Mouse (Mus musculus) neural tube, embryonic 15.5 days (tissue): ENCODE data around the gene Tmem174. TPM values are rescaled to one million over a fixed set of nuclear protein-coding genes. Genes with fewer than 3 reads are reported as not detected.

Source experiments
- ATAC-seq: fragments of 200-750 bp; cut with Nextera tagmentation; 2 replicates; pipeline ENCODE4 v1.8.0; 2017; ENCODE audit warnings: mild to moderate bottlenecking, moderate TSS enrichment, moderate library complexity; ENCODE audit not compliant: low FRiP score
- H3K27ac ChIP-seq: fragments of 300-500 bp; sonication (generic); replicated peaks from 2 replicates; pipeline ENCODE4 v1.5.1; 2015; ENCODE audit warnings: mild to moderate bottlenecking, inconsistent platforms
- H3K27me3 ChIP-seq: fragments of 300-500 bp; sonication (generic); replicated peaks from 2 replicates; pipeline ENCODE4 v1.6.1; 2015; ENCODE audit warnings: inconsistent platforms
- H3K36me3 ChIP-seq: fragments of 300-500 bp; sonication (generic); 2 replicates; pipeline ENCODE4 v1.6.1; 2015; ENCODE audit warnings: inconsistent platforms
- H3K4me1 ChIP-seq: fragments of 300-500 bp; sonication (generic); 2 replicates; pipeline ENCODE4 v1.6.1; 2015; ENCODE audit warnings: inconsistent platforms
- H3K4me2 ChIP-seq: fragments of 300-500 bp; sonication (generic); 2 replicates; pipeline ENCODE4 v1.6.1; 2015; ENCODE audit warnings: inconsistent platforms, mild to moderate bottlenecking, moderate library complexity
- H3K4me3 ChIP-seq: fragments of 300-500 bp; sonication (generic); replicated peaks from 2 replicates; pipeline ENCODE4 v1.5.1; 2015; ENCODE audit warnings: mild to moderate bottlenecking, inconsistent platforms
- H3K9ac ChIP-seq: fragments of 300-500 bp; sonication (generic); replicated peaks from 2 replicates; pipeline ENCODE4 v1.6.1; 2015; ENCODE audit warnings: mild to moderate bottlenecking, inconsistent platforms
- H3K9me3 ChIP-seq: fragments of 300-500 bp; sonication (generic); replicated peaks from 2 replicates; pipeline ENCODE4 v1.6.1; 2016; ENCODE audit warnings: inconsistent platforms
- WGBS: fragments of 180-500 bp; shearing (Covaris S2); methylation state at CpG from one replicate; pipeline ENCODE4 v1.1.7; 2015; ENCODE audit warnings: mixed read lengths; 5-methylcytosine and 5-hydroxymethylcytosine counted together
- polyA plus RNA-seq: library from polyadenylated mRNA; unstranded; fragments of >200 nt; fragmentation: Nextera tagmentation; extraction: Ambion mirVana; gene quantifications from 2 replicates; pipeline ENCODE4 v1.2.1, GENCODE M21; 2015

The Tmem174 gene
- polyA plus RNA-seq, 1 experiment from 2014 or later = not detected

- Histone ChIP-seq H3K27me3 (no peaks in the 10 kb centered on the region; the same call in 1 of the 2 replicates), H3K36me3 (no peaks in the 10 kb centered on the region), H3K4me2 (no peak overlapping the region), H3K9me3 (no peaks in the 10 kb centered on the region), H3K27ac (no peak overlapping the region), H3K9ac (no peak overlapping the region), H3K4me1 (no peaks in the 10 kb centered on the region), H3K4me3 (no peak overlapping the region)
- no peak for ATAC-seq
- 73% methylated on average over 20 of the region's 20 CpGs for WGBS
Measured at GRCm38 (mm10) chr13:98626736-98627135, 10.5 kb downstream of the Tmem174 start.

- Histone ChIP-seq H3K27ac (no peak overlapping the region), H3K4me2 (no peak overlapping the region), H3K4me3 (no peak overlapping the region), H3K9ac (no peak overlapping the region), H3K9me3 (no peaks in the 10 kb centered on the region), H3K36me3 (no peaks in the 10 kb centered on the region), H3K4me1 (no peaks in the 10 kb centered on the region), H3K27me3 (no peaks in the 10 kb centered on the region)
- WGBS = 95% methylated on average over 10 of the region's 10 CpGs
- ATAC-seq = no peak
Measured at GRCm38 (mm10) chr13:98624506-98624905, 12.7 kb downstream of the Tmem174 start.

GRCm38 (mm10) chr13:98622881-98623549, 14.2 kb downstream of the Tmem174 start:
- Histone ChIP-seq H3K4me1 (no peaks in the 10 kb centered on the region), H3K27ac (no peak overlapping the region), H3K27me3 (no peaks in the 10 kb centered on the region), H3K9me3 (no peaks in the 10 kb centered on the region), H3K4me3 (no peak overlapping the region), H3K4me2 (no peak overlapping the region), H3K36me3 (no peaks in the 10 kb centered on the region), H3K9ac (no peak overlapping the region)
- ATAC-seq = no peak
- WGBS = 76% methylated on average over 8 of the region's 8 CpGs

- Histone ChIP-seq H3K4me3 (no peak overlapping the region), H3K9ac (no peak overlapping the region), H3K4me2 (no peak overlapping the region), H3K9me3 (0 out of 2 replicates have a peak, but pooled peaks cover 9% of the 10 kb centered on the region), H3K27me3 (no peaks in the 10 kb centered on the region), H3K27ac (no peak overlapping the region), H3K4me1 (no peaks in the 10 kb centered on the region), H3K36me3 (no peaks in the 10 kb centered on the region)
- no peak for ATAC-seq
- WGBS = 84% methylated on average over 17 of the region's 17 CpGs
Measured at GRCm38 (mm10) chr13:98617429-98618067, 19.7 kb downstream of the Tmem174 start.

GRCm38 (mm10) chr13:98607885-98608477, 29.2 kb downstream of the Tmem174 start:
- Histone ChIP-seq H3K4me2 (no peak overlapping the region), H3K4me1 (no peaks in the 10 kb centered on the region), H3K27me3 (no peaks in the 10 kb centered on the region), H3K27ac (no peak overlapping the region), H3K4me3 (no peak overlapping the region), H3K9me3 (0 out of 2 replicates have a peak, but pooled peaks cover 3% of the 10 kb centered on the region), H3K9ac (no peak overlapping the region), H3K36me3 (no peaks in the 10 kb centered on the region)
- WGBS = 44% methylated on average over 9 of the region's 9 CpGs
- no peak for ATAC-seq

GRCm38 (mm10) chr13:98603799-98604198, 33.4 kb downstream of the Tmem174 start:
- no peak overlapping the region for H3K27ac ChIP-seq
- H3K9me3 ChIP-seq = no peaks in the 10 kb centered on the region
- no peak overlapping the region for H3K9ac ChIP-seq
- no peak overlapping the region for H3K4me3 ChIP-seq
- 78% methylated on average over 11 of the region's 11 CpGs for WGBS
- no peak overlapping the region for H3K4me2 ChIP-seq
- H3K4me1 ChIP-seq = no peaks in the 10 kb centered on the region
- no peaks in the 10 kb centered on the region for H3K27me3 ChIP-seq
- ATAC-seq = no peak
- H3K36me3 ChIP-seq = no peaks in the 10 kb centered on the region

- no peak overlapping the region for H3K4me2 ChIP-seq
- H3K9me3 ChIP-seq = no peaks in the 10 kb centered on the region
- no peak overlapping the region for H3K4me3 ChIP-seq
- H3K4me1 ChIP-seq = no peaks in the 10 kb centered on the region
- no peak for ATAC-seq
- H3K36me3 ChIP-seq = no peaks in the 10 kb centered on the region
- WGBS = 88% methylated on average over 4 of the region's 4 CpGs
- H3K9ac ChIP-seq = no peak overlapping the region
- H3K27ac ChIP-seq = no peak overlapping the region
- H3K27me3 ChIP-seq = no peaks in the 10 kb centered on the region
Measured at GRCm38 (mm10) chr13:98596746-98597145, 40.5 kb downstream of the Tmem174 start.

- Histone ChIP-seq H3K9ac (no peak overlapping the region), H3K36me3 (no peaks in the 10 kb centered on the region), H3K4me3 (no peak overlapping the region), H3K4me1 (no peaks in the 10 kb centered on the region), H3K27ac (no peak overlapping the region), H3K27me3 (no peaks in the 10 kb centered on the region), H3K9me3 (no peaks in the 10 kb centered on the region), H3K4me2 (no peak overlapping the region)
- no peak for ATAC-seq
- 51% methylated on average over 10 of the region's 10 CpGs for WGBS
Measured at GRCm38 (mm10) chr13:98594726-98595141, 42.5 kb downstream of the Tmem174 start.

GRCm38 (mm10) chr13:98593938-98594539, 43.2 kb downstream of the Tmem174 start:
- no peaks in the 10 kb centered on the region for H3K36me3 ChIP-seq
- H3K27ac ChIP-seq = no peak overlapping the region
- peaks cover 5% of the 10 kb centered on the region; the same call in 1 of the 2 replicates for H3K27me3 ChIP-seq
- no peaks in the 10 kb centered on the region for H3K9me3 ChIP-seq
- H3K4me3 ChIP-seq = no peak overlapping the region
- 71% methylated on average over 11 of the region's 11 CpGs for WGBS
- H3K4me2 ChIP-seq = no peak overlapping the region
- H3K9ac ChIP-seq = no peak overlapping the region
- H3K4me1 ChIP-seq = peaks cover 6% of the 10 kb centered on the region
- no peak for ATAC-seq

GRCm38 (mm10) chr13:98591406-98591805, 45.8 kb downstream of the Tmem174 start:
- Histone ChIP-seq H3K9me3 (no peaks in the 10 kb centered on the region), H3K4me1 (peaks cover 24% of the 10 kb centered on the region), H3K4me3 (no peak overlapping the region), H3K36me3 (no peaks in the 10 kb centered on the region), H3K4me2 (no peak overlapping the region), H3K9ac (no peak overlapping the region), H3K27me3 (peaks cover 25% of the 10 kb centered on the region), H3K27ac (no peak overlapping the region)
- ATAC-seq = no peak
- WGBS = 75% methylated on average over 6 of the region's 6 CpGs

- H3K27me3 ChIP-seq = peaks cover 30% of the 10 kb centered on the region
- WGBS = 65% methylated on average over 6 of the region's 6 CpGs
- H3K4me2 ChIP-seq = no peak overlapping the region
Measured at GRCm38 (mm10) chr13:98590693-98591389, 46.4 kb downstream of the Tmem174 start.

More at GRCm38 (mm10) chr13:98590693-98591389, 46.4 kb downstream of the Tmem174 start:
- no peak overlapping the region for H3K4me3 ChIP-seq
- peaks cover 24% of the 10 kb centered on the region for H3K4me1 ChIP-seq
- no peak overlapping the region for H3K27ac ChIP-seq
- no peak overlapping the region for H3K9ac ChIP-seq
- no peaks in the 10 kb centered on the region for H3K36me3 ChIP-seq
- no peaks in the 10 kb centered on the region for H3K9me3 ChIP-seq
- ATAC-seq = no peak
